Mouse (Mus musculus) 416B (cell line): ENCODE results near the gene D630045J12Rik.

Source experiments
- DNase-seq: peaks from one replicate; pipeline ENCODE4 v3.0.0; 2011; ENCODE audit warnings: low read depth

Gene D630045J12Rik

DNA sequence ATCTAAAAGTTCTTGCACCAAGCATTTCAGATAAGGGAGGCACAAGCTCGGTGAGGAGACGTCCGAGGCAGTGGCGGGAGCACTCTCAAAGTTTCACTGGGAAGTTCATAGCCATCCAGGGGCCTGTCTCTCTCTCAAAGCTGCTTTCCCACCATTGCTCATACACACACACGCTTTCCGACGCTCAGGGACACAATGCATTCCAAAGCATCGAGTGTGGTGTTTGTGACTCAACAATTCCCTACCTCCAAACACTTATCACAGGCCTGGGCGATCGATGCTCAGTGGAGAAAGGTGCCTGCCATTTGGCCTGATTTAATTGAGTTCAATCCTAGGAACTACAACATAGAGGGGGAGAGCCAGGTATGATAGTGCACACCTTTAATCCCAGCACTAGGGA, 159.1 kb downstream of the D630045J12Rik start:
- DNase-seq = no peak

DNA sequence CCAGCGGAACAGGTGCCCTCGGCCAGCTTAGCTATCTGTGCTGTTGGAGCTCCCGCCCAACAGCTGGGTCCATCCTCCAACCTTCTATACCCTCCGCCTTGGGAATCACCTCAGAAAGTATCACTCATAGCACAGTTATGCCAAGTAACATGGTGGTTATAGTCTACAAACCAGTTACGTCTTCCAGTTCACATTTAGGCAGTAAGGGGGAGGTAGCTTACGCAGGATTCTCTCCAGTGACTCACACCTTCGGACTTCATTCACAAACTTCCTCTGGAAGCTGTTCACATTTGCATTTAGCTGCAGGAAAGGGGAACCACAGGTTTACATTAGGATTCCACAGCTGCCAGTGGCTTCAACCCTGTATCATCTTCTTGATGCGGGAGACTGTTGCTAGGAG, 161.3 kb downstream of the D630045J12Rik start:
- DNase-seq = no peak

DNA sequence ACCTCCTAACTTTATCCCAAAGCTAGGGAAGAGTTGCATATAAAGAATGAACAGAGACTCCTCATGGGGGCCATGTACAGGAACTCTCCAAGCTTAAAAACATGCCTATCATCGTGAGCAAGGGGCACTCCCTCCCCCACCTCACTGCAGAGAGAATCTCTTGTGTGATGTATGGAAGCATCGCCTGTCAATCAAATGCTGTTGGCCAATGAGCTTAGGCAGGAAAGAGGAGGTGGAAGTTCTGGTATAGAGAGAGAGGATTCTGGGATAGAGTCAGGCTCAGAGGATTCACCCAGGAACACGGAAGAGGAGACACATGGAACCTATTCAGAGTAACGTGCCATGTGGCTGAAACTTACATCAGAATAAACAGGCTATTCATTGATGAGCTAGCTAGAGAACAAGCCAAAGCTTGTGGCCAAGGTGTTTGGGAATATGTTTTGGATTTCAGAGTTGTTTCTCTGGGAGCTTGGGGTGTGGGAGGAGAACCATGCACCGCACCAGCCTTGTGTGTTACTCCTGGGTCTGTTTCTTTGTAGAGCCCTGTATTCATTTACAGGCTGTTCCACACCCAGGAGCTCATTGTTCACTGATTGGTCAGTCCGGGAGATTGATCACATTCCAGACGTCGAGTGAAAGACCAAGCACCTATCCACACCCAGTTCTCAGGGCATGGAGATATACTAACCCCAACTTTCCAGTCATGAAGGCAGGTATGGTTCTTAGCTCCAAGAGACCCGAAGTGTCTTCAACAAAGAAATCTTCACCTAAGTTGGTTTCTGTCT, 166.4 kb downstream of the D630045J12Rik start:
- no peak for DNase-seq

DNA sequence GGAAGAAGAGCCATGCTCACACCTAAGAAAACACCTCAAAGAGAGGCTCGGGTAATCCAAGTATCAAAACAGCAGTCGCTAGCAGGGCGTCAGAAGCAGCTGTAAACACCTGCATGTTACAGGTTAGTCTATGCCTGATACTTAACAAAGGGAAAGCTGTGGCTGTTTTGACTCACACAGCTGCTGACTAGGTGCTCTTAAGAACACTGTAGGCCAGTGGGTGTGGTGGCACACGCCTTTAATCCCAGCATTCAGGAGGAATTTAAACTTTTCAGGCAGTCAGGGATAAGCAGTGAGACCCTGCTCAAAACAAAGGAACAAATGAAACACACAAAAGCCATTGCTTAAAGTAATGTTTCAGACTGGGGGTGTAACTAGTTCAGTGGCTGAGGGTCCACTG, 170.6 kb downstream of the D630045J12Rik start:
- no peak for DNase-seq

DNA sequence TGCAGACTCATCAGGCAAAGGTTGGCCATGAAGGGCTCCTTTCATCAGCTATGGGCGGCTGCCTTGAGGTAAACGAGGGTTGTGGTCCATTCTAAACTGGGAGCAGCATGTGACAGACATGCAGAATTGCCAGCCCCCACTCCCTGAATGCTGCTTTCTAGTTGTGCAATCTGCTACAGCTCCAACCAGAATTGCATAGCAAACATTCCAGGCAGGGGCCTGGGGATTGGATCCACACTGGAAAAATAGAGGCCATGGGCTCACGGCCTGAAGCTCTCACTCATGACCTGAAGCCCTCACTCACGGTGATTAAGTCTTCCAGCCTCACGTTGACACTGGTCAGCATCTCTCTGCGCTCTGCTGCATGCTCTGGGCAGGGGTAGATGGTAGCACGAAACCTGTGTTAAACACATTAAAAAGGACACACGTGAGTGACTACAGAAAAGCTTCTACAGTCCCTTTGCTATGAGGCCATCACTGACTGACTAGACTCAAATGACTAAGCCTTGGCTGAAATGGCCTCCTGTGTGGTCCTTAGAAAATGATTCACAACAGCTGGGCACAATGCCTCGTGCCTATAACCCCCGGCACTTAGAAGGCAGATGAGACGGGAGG, 172.0 kb downstream of the D630045J12Rik start:
- DNase-seq = no peak

DNA sequence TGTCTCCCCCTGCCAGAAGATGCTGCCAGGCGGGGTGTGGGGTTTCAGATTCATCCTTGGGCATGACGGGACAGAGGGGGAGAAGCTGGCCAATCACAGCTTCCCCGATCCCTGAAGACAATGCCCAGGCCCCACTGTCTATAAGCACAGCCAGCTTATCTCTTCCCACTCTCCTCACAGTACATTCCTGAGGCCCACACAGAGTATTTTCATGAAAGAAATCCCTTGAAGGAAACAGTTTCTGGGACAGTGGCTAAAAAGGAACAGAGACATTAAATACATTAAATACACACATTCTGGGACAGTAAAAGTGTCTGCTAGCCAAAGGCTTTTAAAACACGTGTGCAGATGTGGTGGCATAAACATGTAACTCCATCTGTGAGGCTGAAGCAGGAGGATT, 173.4 kb downstream of the D630045J12Rik start:
- no peak for DNase-seq

DNA sequence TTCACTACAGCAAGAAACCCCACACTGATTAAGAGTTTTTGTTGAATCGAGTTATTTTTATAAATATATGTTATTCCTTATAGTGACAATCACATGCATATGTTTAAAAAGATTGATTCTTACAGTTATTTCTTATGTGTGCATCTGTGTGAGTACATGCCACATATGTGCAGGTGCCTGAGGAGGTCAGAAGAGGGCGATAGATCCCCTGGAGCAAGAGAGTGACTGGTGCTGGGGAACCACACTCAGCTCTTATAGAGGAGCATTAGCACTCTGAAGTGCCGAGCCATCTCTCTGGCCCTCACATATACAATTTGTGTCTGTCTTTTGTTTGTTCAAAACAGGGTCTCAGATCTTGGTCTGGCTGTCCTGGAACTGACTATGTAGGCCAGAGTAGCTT, 180.2 kb downstream of the D630045J12Rik start:
- no peak for DNase-seq
